Mouse (Mus musculus) megakaryocyte, embryonic 14.5 days (primary cell): Measurements from ENCODE around the gene Etnk2.

Experiments
- FLI1 ChIP-seq: IDR thresholded peaks from 2 replicates; pipeline ENCODE4 v1.6.1; 2012; ENCODE audit warnings: low read length, inconsistent platforms, mixed read lengths
- GATA1 ChIP-seq: IDR thresholded peaks from 3 replicates; pipeline ENCODE4 v1.6.1; 2012; ENCODE audit warnings: mixed read lengths, low read length, inconsistent platforms, borderline replicate concordance

- TF ChIP-seq GATA1 (no peak), FLI1 (no peak)
Measured at GRCm38 (mm10) chr1:133356330-133356729, 7.0 kb upstream of the Etnk2 start.
